Comparison of ENCODE assay signal across 11 mouse cellular contexts in the genomic region with DNA sequence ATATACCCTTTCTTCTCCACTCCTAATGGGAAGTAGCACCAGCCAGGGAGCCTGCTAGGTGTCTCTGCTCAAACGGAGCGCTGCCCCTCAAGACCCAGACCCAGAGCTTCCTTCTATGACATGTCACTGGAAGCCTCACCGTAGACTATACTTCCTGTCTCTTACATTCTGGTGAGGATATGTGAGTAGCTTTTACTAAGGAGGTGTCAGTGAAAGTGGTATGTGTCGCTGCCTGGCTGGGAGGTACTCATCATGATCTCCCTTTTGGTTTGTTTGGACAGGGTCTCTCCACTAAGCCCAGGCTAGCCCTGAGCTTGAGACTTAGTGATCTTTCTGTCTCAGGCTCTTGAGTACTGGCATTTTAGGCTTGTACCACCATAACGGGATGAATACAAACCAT.
"Had no signal": no experiment of that assay in that cellular context is flagged by ENCODE, and none has a peak within 500 bp of the region (broad histone marks: within the 10 kb centered on the region; RNA-seq: fewer than 3 reads in every experiment).

No protein-coding gene starts in this region.

- H3K9ac ChIP-seq: kidney, embryonic 15.5 days; limb, embryonic 13.5 days; liver, embryonic 14.5 days; midbrain, embryonic 13.5 days; neural tube, embryonic 15.5 days had no signal

- H3K4me2 ChIP-seq: kidney, embryonic 15.5 days; limb, embryonic 13.5 days; midbrain, embryonic 13.5 days; neural tube, embryonic 15.5 days had no signal

- H3K27ac ChIP-seq: kidney, embryonic 15.5 days; limb, embryonic 13.5 days; liver, embryonic 14.5 days; midbrain, embryonic 13.5 days; neural tube, embryonic 15.5 days; stomach, postnatal 0 days had no signal

- H3K27me3 ChIP-seq: kidney, embryonic 15.5 days; limb, embryonic 13.5 days; midbrain, embryonic 13.5 days; neural tube, embryonic 15.5 days had no signal

- H3K9me3 ChIP-seq: kidney, embryonic 15.5 days; neural tube, embryonic 15.5 days had no signal

- ATAC-seq: midbrain, embryonic 13.5 days had no signal

- H3K4me1 ChIP-seq: kidney, embryonic 15.5 days; midbrain, embryonic 13.5 days; neural tube, embryonic 15.5 days had no signal

- H3K4me3 ChIP-seq: kidney, embryonic 15.5 days; limb, embryonic 13.5 days; midbrain, embryonic 13.5 days; neural tube, embryonic 15.5 days had no signal

- DNase-seq: kidney, postnatal 14 days; left cerebral cortex, postnatal 4 days; lung, adult 18-20 months; right cerebral cortex, adult 18-20 months; thymus, postnatal 4 days had no signal

- H3K36me3 ChIP-seq: kidney, embryonic 15.5 days; limb, embryonic 13.5 days; midbrain, embryonic 13.5 days; neural tube, embryonic 15.5 days had no signal
